Mouse (Mus musculus) midbrain, embryonic 12.5 days (tissue): Measurements from ENCODE around the gene Gm20388. TPM values are rescaled to one million over a fixed set of nuclear protein-coding genes. Genes with fewer than 3 reads are reported as not detected.

Experiments used
- ATAC-seq: fragments of 200-750 bp; cut with Nextera tagmentation; 2 replicates; pipeline ENCODE4 v1.8.0; 2017; ENCODE audit warnings: low read depth, moderate TSS enrichment, moderate library complexity; ENCODE audit not compliant: low FRiP score
- H3K27ac ChIP-seq: fragments of 300-500 bp; sonication (generic); replicated peaks from 2 replicates; pipeline ENCODE4 v1.5.1; 2016; ENCODE audit warnings: mild to moderate bottlenecking
- H3K27me3 ChIP-seq: fragments of 300-500 bp; sonication (generic); 2 replicates; pipeline ENCODE4 v1.6.1; 2016; ENCODE audit warnings: mild to moderate bottlenecking
- H3K36me3 ChIP-seq: fragments of 300-500 bp; sonication (generic); 2 replicates; pipeline ENCODE4 v1.6.1; 2016
- H3K4me1 ChIP-seq: fragments of 300-500 bp; sonication (generic); 2 replicates; pipeline ENCODE4 v1.6.1; 2016
- H3K4me2 ChIP-seq: fragments of 300-500 bp; sonication (generic); replicated peaks from 2 replicates; pipeline ENCODE4 v1.6.1; 2016; ENCODE audit warnings: mild to moderate bottlenecking, moderate library complexity
- H3K4me3 ChIP-seq: fragments of 300-500 bp; sonication (generic); 2 replicates; pipeline ENCODE4 v1.5.1; 2016; ENCODE audit warnings: mild to moderate bottlenecking
- H3K9ac ChIP-seq: fragments of 300-500 bp; sonication (generic); replicated peaks from 2 replicates; pipeline ENCODE4 v1.6.1; 2016; ENCODE audit warnings: mild to moderate bottlenecking, moderate library complexity
- H3K9me3 ChIP-seq: fragments of 300-500 bp; sonication (generic); 2 replicates; pipeline ENCODE4 v1.6.1; 2016; ENCODE audit warnings: mild to moderate bottlenecking
- WGBS: fragments of 180-500 bp; shearing (Covaris S2); methylation state at CpG from one replicate; pipeline ENCODE4 v1.1.7; 2016; 5-methylcytosine and 5-hydroxymethylcytosine counted together
- polyA plus RNA-seq: library from polyadenylated mRNA; unstranded; fragments of >200 nt; fragmentation: Nextera tagmentation; extraction: Ambion mirVana; gene quantifications from 2 replicates; pipeline ENCODE4 v1.2.1, GENCODE M21; 2016

Gm20388 gene
- polyA plus RNA-seq, 1 experiment from 2014 or later = not detected

GRCm38 (mm10) chr8:121602411-121602810 lies 1691.8 kb downstream of the Gm20388 start:
- no peak for ATAC-seq
- Histone ChIP-seq H3K9ac (no peak overlapping the region), H3K27me3 (no peaks in the 10 kb centered on the region), H3K4me1 (no peaks in the 10 kb centered on the region), H3K36me3 (peaks cover 89% of the 10 kb centered on the region), H3K27ac (no peak overlapping the region), H3K4me3 (no peak overlapping the region), H3K4me2 (no peak overlapping the region), H3K9me3 (no peaks in the 10 kb centered on the region)
- 94% methylated on average over 12 of the region's 12 CpGs for WGBS

DNA sequence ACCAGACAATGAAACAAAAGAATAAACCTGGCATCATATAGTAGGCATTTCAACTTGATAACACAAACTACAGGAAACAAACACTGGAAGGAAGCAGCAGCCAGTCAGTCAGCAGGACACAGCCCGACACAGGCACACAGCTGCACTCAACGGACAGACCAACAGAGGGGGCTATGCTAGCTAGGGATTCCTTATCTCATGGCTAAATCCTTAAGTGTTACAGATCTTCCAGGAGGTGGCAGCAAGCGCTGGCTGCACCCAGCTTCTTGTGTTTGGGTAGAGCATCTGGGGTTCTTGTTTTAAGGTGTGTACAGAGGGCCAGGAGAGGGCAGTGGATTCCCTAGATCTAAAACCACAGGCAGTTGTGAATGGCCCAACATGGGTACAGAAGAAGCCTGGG lies 1692.2 kb downstream of the Gm20388 start:
- peaks cover 89% of the 10 kb centered on the region for H3K36me3 ChIP-seq
- 26% methylated on average over 3 of the region's 3 CpGs for WGBS

DNA sequence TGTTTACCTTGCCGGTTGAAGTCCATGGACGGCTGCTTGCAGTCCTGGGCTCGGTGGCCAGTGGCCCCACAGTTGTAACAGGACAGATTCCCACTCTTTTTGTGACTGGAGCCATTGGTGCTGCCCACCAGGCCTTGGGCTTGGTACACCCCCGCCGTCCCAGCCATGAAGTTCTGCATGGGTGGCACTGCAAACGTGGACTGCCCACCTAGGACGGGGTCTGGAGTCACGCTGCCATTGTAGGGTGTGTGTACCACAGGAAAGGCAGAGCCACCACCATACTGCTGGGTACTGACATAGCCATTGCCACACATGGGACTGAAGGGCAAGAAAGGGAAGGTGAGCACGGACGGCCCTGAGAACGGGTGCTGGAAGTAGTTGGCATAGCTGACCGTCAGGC lies 1693.2 kb downstream of the Gm20388 start:
- Histone ChIP-seq H3K9me3 (no peaks in the 10 kb centered on the region), H3K36me3 (peaks cover 93% of the 10 kb centered on the region), H3K9ac (no peak overlapping the region), H3K4me1 (no peaks in the 10 kb centered on the region), H3K27ac (no peak overlapping the region), H3K27me3 (no peaks in the 10 kb centered on the region), H3K4me2 (no peak overlapping the region), H3K4me3 (no peak overlapping the region)
- no peak for ATAC-seq
- WGBS = 96% methylated on average over 12 of the region's 12 CpGs

More for the DNA sequence above, 1692.2 kb downstream of the Gm20388 start:
- Histone ChIP-seq H3K4me3 (no peak overlapping the region), H3K27me3 (no peaks in the 10 kb centered on the region), H3K4me2 (no peak overlapping the region), H3K9ac (no peak overlapping the region), H3K4me1 (no peaks in the 10 kb centered on the region), H3K9me3 (no peaks in the 10 kb centered on the region), H3K27ac (no peak overlapping the region)
- no peak for ATAC-seq

DNA sequence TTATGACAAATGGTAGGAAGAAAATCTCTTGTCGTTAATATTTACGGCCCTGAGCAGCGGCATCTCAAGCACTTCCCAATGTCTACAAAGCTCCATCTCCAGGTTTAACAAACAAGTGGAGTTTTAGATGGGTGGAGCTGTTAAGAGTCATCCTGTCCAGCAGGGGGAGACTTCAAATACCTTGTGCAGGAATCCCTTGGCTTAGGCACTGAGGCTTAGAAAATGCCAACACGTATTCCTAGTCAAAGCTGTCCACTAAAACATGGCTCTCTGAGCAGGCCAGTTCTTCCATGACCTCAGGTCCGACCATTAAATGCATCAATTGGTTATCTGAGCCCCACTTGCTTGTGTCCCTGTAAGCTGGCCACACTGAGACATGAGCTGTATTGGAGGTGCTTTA lies 1697.0 kb downstream of the Gm20388 start:
- Histone ChIP-seq H3K4me2 (no peak overlapping the region), H3K9me3 (no peaks in the 10 kb centered on the region), H3K4me1 (no peaks in the 10 kb centered on the region), H3K4me3 (no peak overlapping the region), H3K27ac (no peak overlapping the region), H3K27me3 (no peaks in the 10 kb centered on the region), H3K9ac (no peak overlapping the region), H3K36me3 (peaks cover 84% of the 10 kb centered on the region)
- no peak for ATAC-seq
- 95% methylated on average over 5 of the region's 5 CpGs for WGBS

DNA sequence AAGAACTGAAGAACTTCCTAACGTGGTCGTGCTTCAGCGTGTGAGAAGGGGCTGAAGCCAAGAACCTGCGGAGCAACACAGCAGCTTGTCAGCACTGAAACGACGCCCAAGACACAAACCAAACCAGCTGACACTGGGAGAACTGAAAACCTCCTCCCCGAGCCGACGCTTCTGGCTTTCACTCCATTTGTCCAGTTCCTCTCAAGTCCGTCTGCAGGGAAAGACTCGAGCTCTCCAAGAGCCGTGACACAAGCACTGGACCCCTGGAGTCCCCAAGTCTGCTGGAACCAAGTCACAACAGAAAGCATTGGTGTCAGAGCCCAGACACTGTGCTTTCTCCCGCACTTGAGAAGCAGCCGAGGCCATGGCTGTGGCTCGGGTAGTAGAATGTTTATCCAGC lies 1698.6 kb downstream of the Gm20388 start:
- Histone ChIP-seq H3K9ac (no peak overlapping the region), H3K4me1 (no peaks in the 10 kb centered on the region), H3K4me2 (no peak overlapping the region), H3K27me3 (no peaks in the 10 kb centered on the region), H3K27ac (no peak overlapping the region), H3K4me3 (no peak overlapping the region), H3K9me3 (no peaks in the 10 kb centered on the region), H3K36me3 (peaks cover 72% of the 10 kb centered on the region)
- 92% methylated on average over 15 of the region's 15 CpGs for WGBS
- ATAC-seq = no peak

DNA sequence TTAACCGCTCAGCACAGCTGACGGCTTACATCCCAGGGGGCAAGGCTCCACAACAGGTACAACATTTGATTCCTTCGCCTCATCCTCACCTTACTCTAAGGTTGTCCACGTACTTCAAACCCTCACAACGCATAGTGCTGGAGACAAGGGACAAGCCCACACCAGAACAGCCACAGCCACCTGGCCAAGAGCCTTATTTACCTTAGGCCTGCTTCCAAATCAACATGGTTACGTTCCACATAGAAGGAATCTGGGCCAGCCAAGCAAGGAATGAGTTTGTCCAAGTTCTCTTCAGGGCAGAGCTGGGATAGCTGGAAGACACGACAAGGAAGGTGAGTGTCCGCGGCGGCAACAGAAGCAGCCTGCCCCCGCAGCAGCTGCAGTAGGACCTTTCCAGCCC lies 1699.3 kb downstream of the Gm20388 start:
- H3K4me1 ChIP-seq = no peaks in the 10 kb centered on the region
- no peak overlapping the region for H3K9ac ChIP-seq
- no peaks in the 10 kb centered on the region for H3K9me3 ChIP-seq
- peaks cover 65% of the 10 kb centered on the region for H3K36me3 ChIP-seq
- no peaks in the 10 kb centered on the region for H3K27me3 ChIP-seq
- no peak overlapping the region for H3K27ac ChIP-seq
- H3K4me2 ChIP-seq = no peak overlapping the region
- H3K4me3 ChIP-seq = no peak overlapping the region
- WGBS = 94% methylated on average over 11 of the region's 11 CpGs
- ATAC-seq = no peak

DNA sequence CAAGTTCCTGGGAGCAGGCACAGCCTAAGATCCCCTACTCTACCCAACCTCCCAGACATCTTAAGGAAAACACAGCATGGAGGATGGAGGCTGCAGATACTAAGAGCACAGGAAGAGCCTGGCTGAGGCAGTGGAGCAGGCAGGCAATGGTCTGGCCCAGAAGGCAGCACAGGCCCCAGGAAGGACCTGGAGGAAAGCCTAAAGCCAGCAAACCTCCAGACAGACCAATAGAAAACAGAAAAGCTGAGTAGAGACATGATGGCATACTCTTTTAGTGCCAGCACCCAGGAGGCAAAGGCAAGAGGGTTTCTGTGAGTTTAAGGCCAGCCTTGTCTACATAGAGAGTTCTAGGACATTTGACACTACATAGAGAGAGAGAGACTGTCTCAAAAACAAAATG lies 1702.8 kb downstream of the Gm20388 start:
- H3K9ac ChIP-seq = no peak overlapping the region
- no peak overlapping the region for H3K27ac ChIP-seq
- H3K4me3 ChIP-seq = no peak overlapping the region
- H3K4me2 ChIP-seq = no peak overlapping the region
- no peaks in the 10 kb centered on the region for H3K4me1 ChIP-seq
- no peaks in the 10 kb centered on the region for H3K27me3 ChIP-seq
- H3K9me3 ChIP-seq = no peaks in the 10 kb centered on the region
- no peak for ATAC-seq
- peaks cover 64% of the 10 kb centered on the region for H3K36me3 ChIP-seq

GRCm38 (mm10) chr8:121619401-121619995 lies 1708.9 kb downstream of the Gm20388 start:
- Histone ChIP-seq H3K4me3 (no peak overlapping the region), H3K4me2 (no peak overlapping the region), H3K27ac (no peak overlapping the region), H3K9me3 (no peaks in the 10 kb centered on the region), H3K36me3 (peaks cover 37% of the 10 kb centered on the region), H3K27me3 (no peaks in the 10 kb centered on the region), H3K4me1 (peaks cover 15% of the 10 kb centered on the region), H3K9ac (no peak overlapping the region)
- ATAC-seq = no peak
- 69% methylated on average over 7 of the region's 7 CpGs for WGBS

DNA sequence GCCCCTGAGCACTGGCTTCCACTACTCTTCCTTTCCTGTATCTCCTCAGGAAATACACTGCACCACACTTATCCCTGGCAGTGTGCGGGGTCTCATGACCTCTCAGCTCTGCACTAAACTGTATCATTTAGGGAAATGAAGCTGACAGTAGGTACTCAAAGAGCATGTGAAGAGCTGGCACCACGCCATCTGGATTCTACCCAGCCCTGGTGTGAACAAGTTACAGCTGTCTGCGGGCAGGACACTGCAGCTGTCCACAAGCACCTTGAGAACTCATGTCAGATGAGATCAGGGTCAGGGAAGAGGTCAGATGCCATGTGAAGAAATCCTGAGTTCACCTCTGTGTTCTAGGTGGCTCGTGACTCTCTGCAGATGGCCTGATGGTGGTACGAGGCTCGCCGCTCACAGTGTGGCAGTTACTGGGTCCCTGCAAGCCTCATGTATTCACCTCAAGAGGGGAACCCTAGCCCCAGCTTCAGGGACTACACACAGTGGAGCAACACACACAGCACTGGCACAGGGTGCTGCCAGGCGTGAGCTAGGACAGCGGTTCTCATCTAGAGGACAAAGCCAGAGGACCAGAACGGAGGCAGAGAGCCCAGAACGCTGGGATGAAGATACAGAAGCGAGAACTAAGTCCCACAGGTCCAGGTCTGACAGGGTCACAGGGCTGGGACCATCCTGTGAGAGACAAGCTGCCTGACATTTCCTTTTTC lies 1710.3 kb downstream of the Gm20388 start:
- peaks cover 22% of the 10 kb centered on the region for H3K4me1 ChIP-seq
- 94% methylated on average over 12 of the region's 12 CpGs for WGBS
- H3K9ac ChIP-seq = no peak overlapping the region
- H3K4me2 ChIP-seq = no peak overlapping the region
- H3K4me3 ChIP-seq = no peak overlapping the region
- H3K36me3 ChIP-seq = peaks cover 28% of the 10 kb centered on the region
- no peak overlapping the region for H3K27ac ChIP-seq
- no peaks in the 10 kb centered on the region for H3K9me3 ChIP-seq
- ATAC-seq = no peak
- H3K27me3 ChIP-seq = no peaks in the 10 kb centered on the region

DNA sequence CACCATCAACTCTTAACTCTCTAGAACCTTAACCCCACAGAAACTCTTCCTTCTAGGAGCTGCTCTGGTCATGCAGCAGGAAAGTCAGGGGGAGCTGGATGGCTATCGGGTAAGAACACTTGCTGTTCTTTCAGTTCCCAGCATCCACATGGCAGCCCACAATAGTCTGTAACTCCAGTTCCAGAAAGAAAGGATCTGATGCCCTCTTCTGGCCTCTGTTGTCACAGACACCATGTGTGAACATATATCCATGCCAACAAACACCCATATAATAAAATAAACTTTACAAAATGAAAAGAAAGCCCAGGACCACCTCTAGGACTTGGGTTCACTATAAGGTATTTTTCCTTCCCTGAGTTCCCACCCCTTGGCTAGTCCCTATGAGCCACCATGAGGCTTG lies 1711.2 kb downstream of the Gm20388 start:
- no peak overlapping the region for H3K4me3 ChIP-seq
- 88% methylated on average over 1 of the region's 1 CpGs for WGBS
- peaks cover 22% of the 10 kb centered on the region for H3K4me1 ChIP-seq
- H3K27ac ChIP-seq = no peak overlapping the region
- no peaks in the 10 kb centered on the region for H3K9me3 ChIP-seq
- H3K36me3 ChIP-seq = peaks cover 30% of the 10 kb centered on the region
- no peak overlapping the region for H3K4me2 ChIP-seq
- no peaks in the 10 kb centered on the region for H3K27me3 ChIP-seq
- H3K9ac ChIP-seq = no peak overlapping the region
- no peak for ATAC-seq

GRCm38 (mm10) chr8:121623043-121623442 lies 1712.4 kb downstream of the Gm20388 start:
- WGBS = 85% methylated on average over 8 of the region's 8 CpGs
- H3K36me3 ChIP-seq = peaks cover 29% of the 10 kb centered on the region
- H3K4me3 ChIP-seq = no peak overlapping the region
- ATAC-seq = no peak
- H3K4me1 ChIP-seq = peaks cover 22% of the 10 kb centered on the region
- H3K9me3 ChIP-seq = no peaks in the 10 kb centered on the region
- no peak overlapping the region for H3K27ac ChIP-seq
- H3K27me3 ChIP-seq = no peaks in the 10 kb centered on the region
- no peak overlapping the region; the same call in 1 of the 2 replicates for H3K9ac ChIP-seq
- H3K4me2 ChIP-seq = no peak overlapping the region

- Histone ChIP-seq H3K4me3 (no peak overlapping the region), H3K4me1 (peaks cover 11% of the 10 kb centered on the region; the same call in 1 of the 2 replicates), H3K36me3 (peaks cover 28% of the 10 kb centered on the region), H3K27ac (no peak overlapping the region), H3K9me3 (no peaks in the 10 kb centered on the region), H3K27me3 (no peaks in the 10 kb centered on the region), H3K9ac (no peak overlapping the region), H3K4me2 (no peak overlapping the region)
- WGBS = 93% methylated on average over 4 of the region's 4 CpGs
- ATAC-seq = no peak
These were observed 1718.0 kb downstream of the Gm20388 start for GRCm38 (mm10) chr8:121628681-121629080.
